Mouse (Mus musculus) neural tube, embryonic 14.5 days (tissue): ENCODE measurements around the gene Krt9. TPM values are rescaled to one million over a fixed set of nuclear protein-coding genes. Genes with fewer than 3 reads are reported as not detected.

Experiments
- ATAC-seq: fragments of 200-750 bp; cut with Nextera tagmentation; 2 replicates; pipeline ENCODE4 v1.8.0; 2017; ENCODE audit warnings: low read depth, mild to moderate bottlenecking, moderate TSS enrichment, moderate library complexity
- H3K27ac ChIP-seq: fragments of 300-500 bp; sonication (generic); 2 replicates; pipeline ENCODE4 v1.5.1; 2014; ENCODE audit warnings: low read depth, mild to moderate bottlenecking, control low read depth, low read length, moderate library complexity, mixed read lengths
- H3K27me3 ChIP-seq: fragments of 300-500 bp; sonication (generic); 2 replicates; pipeline ENCODE4 v1.6.1; 2014; ENCODE audit warnings: low read length; ENCODE audit not compliant: control insufficient read depth, insufficient read depth
- H3K36me3 ChIP-seq: fragments of 300-500 bp; sonication (generic); 2 replicates; pipeline ENCODE4 v1.6.1; 2014; ENCODE audit warnings: low read length, mixed read lengths; ENCODE audit not compliant: control insufficient read depth, insufficient read depth
- H3K4me1 ChIP-seq: fragments of 300-500 bp; sonication (generic); 2 replicates; pipeline ENCODE4 v1.6.1; 2014; ENCODE audit warnings: low read length; ENCODE audit not compliant: control insufficient read depth, insufficient read depth
- H3K4me2 ChIP-seq: fragments of 300-500 bp; sonication (generic); 2 replicates; pipeline ENCODE4 v1.6.1; 2014; ENCODE audit warnings: mild to moderate bottlenecking, low read depth, low read length, control low read depth
- H3K4me3 ChIP-seq: fragments of 300-500 bp; sonication (generic); 2 replicates; pipeline ENCODE4 v1.5.1; 2014; ENCODE audit warnings: low read depth, low read length, control low read depth, mixed read lengths
- H3K9ac ChIP-seq: fragments of 300-500 bp; sonication (generic); replicated peaks from 2 replicates; pipeline ENCODE4 v1.6.1; 2014; ENCODE audit warnings: low read depth, mild to moderate bottlenecking, control low read depth, low read length, mixed read lengths
- H3K9me3 ChIP-seq: fragments of 300-500 bp; sonication (generic); 2 replicates; pipeline ENCODE4 v1.6.1; 2016; ENCODE audit warnings: low read length; ENCODE audit not compliant: control insufficient read depth
- WGBS: fragments of 180-500 bp; shearing (Covaris S2); extraction: QIAGEN DNeasy Blood & Tissue Kit; methylation state at CpG from one replicate; pipeline ENCODE4 v1.1.7; 2014; 5-methylcytosine and 5-hydroxymethylcytosine counted together
- polyA plus RNA-seq: library from polyadenylated mRNA; unstranded; fragments of >200 nt; fragmentation: Nextera tagmentation; extraction: Ambion mirVana; gene quantifications from 2 replicates; pipeline ENCODE4 v1.2.1, GENCODE M21; 2014

The Krt9 gene
- polyA plus RNA-seq, 1 experiment from 2014 or later: 0.08 TPM

DNA sequence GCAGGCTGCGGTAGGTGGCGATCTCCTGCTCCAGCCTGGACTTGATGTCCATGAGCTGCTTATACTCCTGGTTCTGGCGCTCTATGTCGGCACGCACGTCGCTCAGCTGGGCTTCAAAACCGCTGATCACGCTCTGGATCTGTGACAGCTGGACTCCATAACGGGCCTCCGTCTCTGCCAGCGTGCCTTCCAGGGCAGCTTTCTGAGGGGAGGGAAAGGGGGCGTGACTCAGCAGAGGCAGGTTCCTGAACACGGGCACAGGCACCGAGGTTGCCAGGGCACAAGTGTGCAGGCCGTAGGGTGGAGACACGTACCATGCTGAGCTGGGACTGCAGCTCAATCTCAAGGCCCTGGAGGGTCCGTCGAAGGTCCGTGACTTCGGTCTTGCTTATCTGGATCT lies 52.1 kb downstream of the Krt9 start:
- no peak for ATAC-seq
- H3K27ac ChIP-seq: no peak overlapping the region
- H3K9ac ChIP-seq: no peak overlapping the region
- no peaks in the 10 kb centered on the region for H3K9me3 ChIP-seq
- no peak overlapping the region for H3K4me3 ChIP-seq
- peaks cover 16% of the 10 kb centered on the region for H3K27me3 ChIP-seq
- no peaks in the 10 kb centered on the region for H3K36me3 ChIP-seq
- 85% methylated on average over 21 of the region's 21 CpGs for WGBS
- no peak overlapping the region for H3K4me2 ChIP-seq
- H3K4me1 ChIP-seq: peaks cover 6% of the 10 kb centered on the region

DNA sequence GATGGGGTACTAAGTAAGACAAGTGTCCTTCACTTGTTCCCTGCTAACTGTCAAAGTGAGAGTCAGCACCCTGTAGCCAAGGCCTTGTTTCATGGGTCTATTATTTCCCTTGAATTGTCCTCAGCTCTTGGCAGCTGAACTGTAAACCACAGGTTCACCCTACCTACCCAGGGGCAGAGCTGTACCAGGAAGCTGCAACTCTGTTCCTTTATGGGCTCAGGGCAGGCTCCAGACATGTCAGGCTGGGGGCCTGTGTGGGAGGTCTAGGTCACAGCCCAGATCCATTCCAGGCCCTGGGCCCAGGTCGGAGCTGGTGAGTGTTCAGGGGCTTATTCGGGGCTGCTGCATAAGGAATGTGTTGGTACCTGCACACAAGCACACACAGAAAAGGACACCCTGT lies 53.7 kb downstream of the Krt9 start:
- Histone ChIP-seq H3K4me2 (no peak overlapping the region), H3K27ac (no peak overlapping the region), H3K27me3 (peaks cover 4% of the 10 kb centered on the region; the same call in 1 of the 2 replicates), H3K4me3 (no peak overlapping the region), H3K36me3 (no peaks in the 10 kb centered on the region), H3K9me3 (no peaks in the 10 kb centered on the region), H3K9ac (no peak overlapping the region), H3K4me1 (peaks cover 6% of the 10 kb centered on the region)
- no peak for ATAC-seq
- 76% methylated on average over 2 of the region's 2 CpGs for whole genome bisulfite sequencing

DNA sequence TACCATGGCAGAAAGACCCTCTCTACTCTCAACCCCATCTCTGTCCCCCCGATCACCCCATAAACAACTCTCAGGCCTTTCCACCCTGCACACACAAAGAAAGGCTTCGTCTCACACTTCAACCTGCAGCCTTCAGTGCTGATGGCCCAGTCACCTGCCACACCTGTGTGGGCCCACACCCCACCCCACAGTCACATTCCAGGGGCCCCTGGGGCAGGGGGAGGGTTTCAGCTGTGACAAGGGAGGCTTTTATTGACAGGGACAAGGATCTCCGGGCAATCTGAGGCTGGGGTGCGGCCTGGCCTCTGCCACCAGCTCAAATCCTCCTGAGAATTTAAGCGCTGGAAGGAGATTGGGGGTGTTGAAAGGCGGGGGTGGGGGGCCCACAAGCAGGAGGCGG lies 54.2 kb downstream of the Krt9 start:
- 45% methylated on average over 7 of the region's 7 CpGs for WGBS
- Histone ChIP-seq H3K27me3 (no peaks in the 10 kb centered on the region), H3K36me3 (no peaks in the 10 kb centered on the region), H3K9me3 (no peaks in the 10 kb centered on the region), H3K27ac (no peak overlapping the region), H3K4me1 (peaks cover 6% of the 10 kb centered on the region), H3K4me2 (no peak overlapping the region), H3K9ac (no peak overlapping the region), H3K4me3 (no peak overlapping the region)
- no peak for ATAC-seq

DNA sequence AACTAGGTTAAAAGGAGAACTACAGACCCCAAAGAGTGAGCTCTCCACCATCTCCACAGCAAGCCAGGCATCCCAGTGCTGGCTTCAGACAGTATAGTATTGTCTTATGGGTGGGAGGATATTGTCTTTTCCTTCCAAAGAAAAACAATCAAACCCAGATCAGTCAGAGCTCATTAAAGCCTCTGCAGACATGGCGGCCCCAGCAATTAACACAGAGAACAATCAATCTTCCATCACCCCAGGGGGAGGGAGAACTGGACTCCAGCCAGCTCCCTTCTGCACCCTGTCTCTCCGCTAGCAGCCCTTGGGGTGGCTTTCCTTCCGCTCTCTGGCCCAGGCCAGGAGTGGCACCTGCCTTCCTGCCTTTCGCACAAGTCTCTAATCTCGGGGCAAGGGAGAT lies 55.4 kb downstream of the Krt9 start:
- H3K4me1 ChIP-seq: peaks cover 6% of the 10 kb centered on the region
- WGBS: 19% methylated on average over 5 of the region's 5 CpGs
- H3K9ac ChIP-seq: no peak overlapping the region
- no peak for ATAC-seq
- no peak overlapping the region for H3K4me3 ChIP-seq
- no peaks in the 10 kb centered on the region for H3K27me3 ChIP-seq
- H3K4me2 ChIP-seq: no peak overlapping the region
- H3K27ac ChIP-seq: no peak overlapping the region
- H3K36me3 ChIP-seq: no peaks in the 10 kb centered on the region
- H3K9me3 ChIP-seq: no peaks in the 10 kb centered on the region

Other genes starting within 250 kb of the Krt9 start
- not detected in 2 replicates for gene Krtap9-5, start 244.8 kb downstream of the Krt9 start, polyA plus RNA-seq
- gene Krtap29-1, start 214.2 kb downstream of the Krt9 start, polyA plus RNA-seq: not detected in 2 replicates
- gene Krtap16-1, start 206.6 kb downstream of the Krt9 start, polyA plus RNA-seq: 0.24 TPM in 1 of 2 replicates, not detected in the other
- gene Krtap17-1, start 199.3 kb downstream of the Krt9 start, polyA plus RNA-seq: 0.56 and 0.86 TPM in 2 replicates
- not detected in 2 replicates for gene Krt33a, start 177.0 kb downstream of the Krt9 start, polyA plus RNA-seq
- not detected in 2 replicates for gene Krt33b, start 163.4 kb downstream of the Krt9 start, polyA plus RNA-seq
- gene Krt34, start 151.7 kb downstream of the Krt9 start, polyA plus RNA-seq: not detected in 2 replicates
- gene Krt31, start 142.7 kb downstream of the Krt9 start, polyA plus RNA-seq: not detected in 2 replicates
- not detected in 2 replicates for gene Krt32, start 105.0 kb downstream of the Krt9 start, polyA plus RNA-seq
- gene Krt35, start 97.0 kb downstream of the Krt9 start, polyA plus RNA-seq: not detected in 2 replicates
- not detected in 2 replicates for gene Krt36, start 87.6 kb downstream of the Krt9 start, polyA plus RNA-seq
- gene Krt13, start 71.7 kb downstream of the Krt9 start, polyA plus RNA-seq: not detected in 2 replicates
- gene Krt15, start 57.3 kb downstream of the Krt9 start, polyA plus RNA-seq: not detected in 2 replicates
- gene Krt19, start 44.6 kb downstream of the Krt9 start, polyA plus RNA-seq: 0.46 and 0.51 TPM in 2 replicates
- gene Krt14, start 14.3 kb upstream of the Krt9 start, polyA plus RNA-seq: 0.36 and 0.40 TPM in 2 replicates
- gene Krt16, start 55.7 kb upstream of the Krt9 start, polyA plus RNA-seq: not detected in 2 replicates
- gene Krt17, start 67.8 kb upstream of the Krt9 start, polyA plus RNA-seq: 0.22 TPM in 1 of 2 replicates, not detected in the other
- gene Krt42, start 76.6 kb upstream of the Krt9 start, polyA plus RNA-seq: not detected in 2 replicates
- gene Eif1, start 126.6 kb upstream of the Krt9 start, polyA plus RNA-seq: 1,262 and 1,333 TPM in 2 replicates
- gene Gast, start 141.2 kb upstream of the Krt9 start, polyA plus RNA-seq: not detected in 2 replicates
- gene Hap1, start 162.9 kb upstream of the Krt9 start, polyA plus RNA-seq: 71.6 and 93.7 TPM in 2 replicates
- 43.0 and 58.9 TPM in 2 replicates for gene Jup, start 204.5 kb upstream of the Krt9 start, polyA plus RNA-seq
- gene P3h4, start 221.6 kb upstream of the Krt9 start, polyA plus RNA-seq: 18.9 and 21.1 TPM in 2 replicates
- gene Fkbp10, start 222.5 kb upstream of the Krt9 start, polyA plus RNA-seq: 7.2 and 32.8 TPM in 2 replicates
- 107 and 109 TPM in 2 replicates for gene Nt5c3b, start 248.6 kb upstream of the Krt9 start, polyA plus RNA-seq
- 0.68 and 1.1 TPM in 2 replicates for gene Klhl10, start 248.7 kb upstream of the Krt9 start, polyA plus RNA-seq